Mouse (Mus musculus) forebrain, embryonic 16.5 days (tissue): ENCODE measurements around the gene Stat3. TPM values are rescaled to one million over a fixed set of nuclear protein-coding genes. Genes with fewer than 3 reads are reported as not detected.

Experiments
- ATAC-seq: fragments of 200-750 bp; cut with Nextera tagmentation; 2 replicates; pipeline ENCODE4 v1.8.0; 2017; ENCODE audit warnings: mild to moderate bottlenecking, moderate library complexity
- H3K27ac ChIP-seq: fragments of 300-500 bp; sonication (generic); 2 replicates; pipeline ENCODE4 v1.5.1; 2014; ENCODE audit warnings: low read length, control low read depth
- H3K27me3 ChIP-seq: fragments of 300-500 bp; sonication (generic); replicated peaks from 2 replicates; pipeline ENCODE4 v1.6.1; 2014; ENCODE audit warnings: low read length; ENCODE audit not compliant: control insufficient read depth, insufficient read depth
- H3K36me3 ChIP-seq: fragments of 300-500 bp; sonication (generic); 2 replicates; pipeline ENCODE4 v1.6.1; 2014; ENCODE audit not compliant: control insufficient read depth, insufficient read depth
- H3K4me1 ChIP-seq: fragments of 300-500 bp; sonication (generic); replicated peaks from 2 replicates; pipeline ENCODE4 v1.6.1; 2014; ENCODE audit warnings: low read length; ENCODE audit not compliant: control insufficient read depth, insufficient read depth
- H3K4me2 ChIP-seq: fragments of 300-500 bp; sonication (generic); 2 replicates; pipeline ENCODE4 v1.6.1; 2014; ENCODE audit warnings: mild to moderate bottlenecking, low read length, control low read depth
- H3K4me3 ChIP-seq: fragments of 300-500 bp; sonication (generic); replicated peaks from 2 replicates; pipeline ENCODE4 v1.5.1; 2014; ENCODE audit warnings: mild to moderate bottlenecking, low read length, control low read depth
- H3K9ac ChIP-seq: fragments of 300-500 bp; sonication (generic); replicated peaks from 2 replicates; pipeline ENCODE4 v1.6.1; 2014; ENCODE audit warnings: low read depth, low read length, control low read depth
- H3K9me3 ChIP-seq: fragments of 300-500 bp; sonication (generic); 2 replicates; pipeline ENCODE4 v1.6.1; 2016; ENCODE audit warnings: low read length; ENCODE audit not compliant: control insufficient read depth
- WGBS: fragments of 180-500 bp; shearing (Covaris S2); extraction: QIAGEN DNeasy Blood & Tissue Kit; methylation state at CpG from one replicate; pipeline ENCODE4 v1.1.7; 2014; 5-methylcytosine and 5-hydroxymethylcytosine counted together
- polyA plus RNA-seq: library from polyadenylated mRNA; unstranded; fragments of >200 nt; fragmentation: Nextera tagmentation; extraction: Ambion mirVana; gene quantifications from 2 replicates; pipeline ENCODE4 v1.2.1, GENCODE M21; 2015

The Stat3 gene
- polyA plus RNA-seq, 1 experiment from 2014 or later, result 31.5 TPM

GRCm38 (mm10) chr11:100904580-100905351, 34.6 kb downstream of the Stat3 start:
- no peak overlapping the region for H3K9ac ChIP-seq
- peaks cover 5% of the 10 kb centered on the region for H3K36me3 ChIP-seq
- no peaks in the 10 kb centered on the region for H3K27me3 ChIP-seq
- WGBS, result 77% methylated on average over 18 of the region's 20 CpGs
- no peak overlapping the region for H3K4me2 ChIP-seq
- H3K9me3 ChIP-seq, result no peaks in the 10 kb centered on the region
- no peak overlapping the region for H3K4me3 ChIP-seq
- H3K4me1 ChIP-seq, result no peaks in the 10 kb centered on the region
- H3K27ac ChIP-seq, result no peak overlapping the region
- ATAC-seq, result no peak

DNA sequence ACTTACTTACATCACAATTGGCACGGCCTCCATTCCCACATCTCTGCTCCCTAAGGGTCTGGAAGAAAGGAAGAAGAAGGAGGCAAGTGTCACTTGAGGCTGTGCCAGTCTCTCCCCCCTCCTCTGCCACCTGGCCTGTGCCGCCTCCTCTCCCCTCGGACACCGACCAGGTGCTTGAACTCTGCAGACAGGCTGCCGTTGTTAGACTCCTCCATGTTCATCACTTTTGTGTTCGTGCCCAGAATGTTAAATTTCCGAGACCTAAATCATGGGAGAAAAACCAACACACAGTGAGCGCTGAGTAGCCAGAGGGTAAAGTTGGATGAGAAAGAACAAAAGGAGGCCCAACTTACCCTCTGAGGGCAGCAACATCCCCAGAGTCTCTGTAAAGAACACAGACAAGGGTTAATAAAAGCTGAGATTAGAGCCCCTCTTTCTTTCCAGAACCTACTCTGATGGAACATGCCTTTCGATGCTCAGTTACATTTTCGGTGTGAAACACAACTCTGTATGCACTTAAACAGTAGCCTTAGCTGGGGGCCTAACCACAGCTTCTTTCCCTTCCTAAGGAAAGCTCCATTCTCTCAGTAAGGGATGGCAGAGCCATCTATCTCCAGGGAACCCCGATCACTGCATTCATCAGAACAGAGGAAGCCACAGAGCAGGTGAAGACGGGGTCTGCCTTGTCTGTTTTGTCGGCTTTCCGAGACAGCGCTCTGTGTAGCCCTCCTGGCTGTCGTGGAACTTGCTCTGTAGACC, 40.7 kb downstream of the Stat3 start:
- H3K4me2 ChIP-seq, result no peak overlapping the region
- H3K4me3 ChIP-seq, result no peak overlapping the region
- no peaks in the 10 kb centered on the region for H3K9me3 ChIP-seq
- no peak for ATAC-seq
- peak overlapping the region; percentile 8; the same call in 1 of the 2 replicates for H3K27ac ChIP-seq
- H3K4me1 ChIP-seq, result peaks cover 12% of the 10 kb centered on the region
- H3K9ac ChIP-seq, result no peak overlapping the region
- no peaks in the 10 kb centered on the region for H3K27me3 ChIP-seq
- H3K36me3 ChIP-seq, result peaks cover 5% of the 10 kb centered on the region
- 40% methylated on average over 16 of the region's 16 CpGs for WGBS

DNA sequence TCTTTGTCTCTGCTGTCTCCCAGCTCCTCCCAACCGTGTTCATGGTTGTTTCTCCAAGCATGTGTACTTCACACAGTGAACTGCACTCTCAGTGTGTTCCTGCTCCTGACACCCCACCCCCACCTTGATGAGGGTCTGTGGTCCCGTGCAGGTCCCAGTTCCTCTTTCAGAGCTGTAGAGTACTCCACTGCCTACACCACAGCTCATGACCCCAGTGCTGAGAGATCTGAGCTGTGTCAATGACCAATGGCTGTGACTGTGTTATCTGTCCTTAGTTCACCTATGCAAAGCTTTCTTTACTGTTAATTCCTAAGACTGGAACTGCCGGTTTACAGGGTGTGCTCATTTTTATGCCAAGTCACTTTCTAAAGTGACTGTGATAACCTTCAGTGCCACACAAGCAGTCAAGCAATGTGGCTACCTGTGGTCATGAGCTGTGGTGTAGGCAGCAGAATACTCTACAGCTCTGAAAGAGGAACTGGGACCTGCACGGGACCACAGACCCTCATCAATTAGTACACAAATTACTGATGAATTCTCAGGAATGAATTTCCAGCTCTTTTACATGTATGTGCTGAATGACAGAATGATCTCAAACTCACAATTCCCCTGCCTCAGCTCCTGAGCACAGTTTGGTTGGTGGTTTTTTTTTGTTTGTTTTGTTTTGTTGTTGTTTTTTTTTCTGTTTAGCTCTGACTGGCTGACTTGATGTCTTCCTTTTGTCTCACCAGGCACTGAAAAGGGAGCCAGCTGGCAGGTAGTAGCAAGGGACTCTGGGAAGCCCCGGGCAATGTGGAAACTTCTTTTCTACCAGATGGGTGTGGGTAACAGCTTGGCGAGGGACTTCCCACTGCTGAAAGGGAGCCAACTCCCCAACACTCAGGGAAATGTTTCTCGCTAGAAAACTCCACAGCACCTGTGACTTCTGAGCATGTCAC, 41.8 kb downstream of the Stat3 start:
- Histone ChIP-seq H3K36me3 (peaks cover 5% of the 10 kb centered on the region), H3K27me3 (no peaks in the 10 kb centered on the region), H3K9me3 (no peaks in the 10 kb centered on the region), H3K4me1 (peaks cover 12% of the 10 kb centered on the region), H3K27ac (no peak overlapping the region; the same call in 1 of the 2 replicates), H3K4me2 (no peak overlapping the region), H3K9ac (no peak overlapping the region), H3K4me3 (no peak overlapping the region)
- ATAC-seq, result peak; percentile 55; the same call in 1 of the 2 replicates
- WGBS, result 53% methylated on average over 7 of the region's 7 CpGs

GRCm38 (mm10) chr11:100896078-100896477, 43.3 kb downstream of the Stat3 start:
- Histone ChIP-seq H3K27me3 (no peaks in the 10 kb centered on the region), H3K27ac (no peak overlapping the region), H3K4me1 (peaks cover 12% of the 10 kb centered on the region), H3K9me3 (no peaks in the 10 kb centered on the region), H3K4me2 (no peak overlapping the region), H3K36me3 (no peaks in the 10 kb centered on the region), H3K4me3 (no peak overlapping the region), H3K9ac (no peak overlapping the region)
- 59% methylated on average over 10 of the region's 10 CpGs for WGBS
- no peak for ATAC-seq

DNA sequence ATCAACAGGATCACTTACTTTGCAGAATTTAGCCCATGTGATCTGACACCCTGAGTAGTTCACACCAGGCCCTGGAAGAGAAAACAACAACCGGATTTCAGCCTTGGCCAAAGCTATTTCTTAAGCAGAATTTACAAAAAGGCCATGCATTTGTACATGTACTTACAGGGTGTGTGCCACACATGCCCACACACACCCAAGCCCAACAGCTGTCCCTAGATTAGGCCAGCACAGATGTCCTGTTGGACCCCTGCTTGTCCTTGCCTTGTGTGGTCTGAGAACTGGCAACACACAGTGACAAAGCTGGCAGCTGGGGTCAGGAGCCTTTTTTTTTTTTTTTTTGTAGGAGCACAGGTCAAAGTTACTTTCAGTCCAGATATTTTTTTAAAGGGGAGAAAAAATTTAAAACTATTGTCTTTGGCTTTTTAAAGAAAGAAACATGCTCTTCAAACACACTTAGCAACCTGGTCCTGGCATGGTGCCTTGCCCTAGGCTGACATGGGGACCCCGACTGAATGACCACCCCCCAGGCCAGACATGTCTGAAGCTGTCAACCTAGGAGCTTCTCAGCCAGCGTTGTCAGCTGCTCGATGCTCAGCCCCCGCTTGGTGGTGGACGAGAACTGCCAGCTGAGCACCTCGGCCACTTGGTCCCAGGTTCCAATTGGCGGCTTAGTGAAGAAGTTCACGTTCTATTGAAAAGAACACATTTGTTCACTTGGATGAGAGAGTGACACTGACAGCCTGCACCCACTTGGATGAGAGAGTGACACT, 45.0 kb downstream of the Stat3 start:
- ATAC-seq, result no peak
- Histone ChIP-seq H3K4me1 (peaks cover 16% of the 10 kb centered on the region), H3K27me3 (no peaks in the 10 kb centered on the region), H3K27ac (no peak overlapping the region), H3K4me2 (no peak overlapping the region), H3K9ac (no peak overlapping the region), H3K9me3 (no peaks in the 10 kb centered on the region), H3K4me3 (no peak overlapping the region), H3K36me3 (no peaks in the 10 kb centered on the region)
- WGBS, result 60% methylated on average over 9 of the region's 9 CpGs

- H3K27ac ChIP-seq, result no peak overlapping the region
- WGBS, result 9% methylated on average over 9 of the region's 9 CpGs
- H3K4me3 ChIP-seq, result no peak overlapping the region
- H3K4me2 ChIP-seq, result no peak overlapping the region
- H3K36me3 ChIP-seq, result no peaks in the 10 kb centered on the region
- peaks cover 11% of the 10 kb centered on the region for H3K4me1 ChIP-seq
- no peaks in the 10 kb centered on the region for H3K27me3 ChIP-seq
- no peak overlapping the region for H3K9ac ChIP-seq
- no peaks in the 10 kb centered on the region for H3K9me3 ChIP-seq
- ATAC-seq, result peak; percentile 52; the same call in 1 of the 2 replicates
Measured at GRCm38 (mm10) chr11:100893482-100893881, 45.9 kb downstream of the Stat3 start.

GRCm38 (mm10) chr11:100892435-100892834, 46.9 kb downstream of the Stat3 start:
- Histone ChIP-seq H3K36me3 (no peaks in the 10 kb centered on the region), H3K4me3 (no peak overlapping the region), H3K4me2 (no peak overlapping the region), H3K9me3 (no peaks in the 10 kb centered on the region), H3K27ac (no peak overlapping the region), H3K9ac (no peak overlapping the region), H3K27me3 (no peaks in the 10 kb centered on the region), H3K4me1 (peaks cover 9% of the 10 kb centered on the region; the same call in 1 of the 2 replicates)
- ATAC-seq, result no peak
- 87% methylated on average over 5 of the region's 5 CpGs for WGBS

DNA sequence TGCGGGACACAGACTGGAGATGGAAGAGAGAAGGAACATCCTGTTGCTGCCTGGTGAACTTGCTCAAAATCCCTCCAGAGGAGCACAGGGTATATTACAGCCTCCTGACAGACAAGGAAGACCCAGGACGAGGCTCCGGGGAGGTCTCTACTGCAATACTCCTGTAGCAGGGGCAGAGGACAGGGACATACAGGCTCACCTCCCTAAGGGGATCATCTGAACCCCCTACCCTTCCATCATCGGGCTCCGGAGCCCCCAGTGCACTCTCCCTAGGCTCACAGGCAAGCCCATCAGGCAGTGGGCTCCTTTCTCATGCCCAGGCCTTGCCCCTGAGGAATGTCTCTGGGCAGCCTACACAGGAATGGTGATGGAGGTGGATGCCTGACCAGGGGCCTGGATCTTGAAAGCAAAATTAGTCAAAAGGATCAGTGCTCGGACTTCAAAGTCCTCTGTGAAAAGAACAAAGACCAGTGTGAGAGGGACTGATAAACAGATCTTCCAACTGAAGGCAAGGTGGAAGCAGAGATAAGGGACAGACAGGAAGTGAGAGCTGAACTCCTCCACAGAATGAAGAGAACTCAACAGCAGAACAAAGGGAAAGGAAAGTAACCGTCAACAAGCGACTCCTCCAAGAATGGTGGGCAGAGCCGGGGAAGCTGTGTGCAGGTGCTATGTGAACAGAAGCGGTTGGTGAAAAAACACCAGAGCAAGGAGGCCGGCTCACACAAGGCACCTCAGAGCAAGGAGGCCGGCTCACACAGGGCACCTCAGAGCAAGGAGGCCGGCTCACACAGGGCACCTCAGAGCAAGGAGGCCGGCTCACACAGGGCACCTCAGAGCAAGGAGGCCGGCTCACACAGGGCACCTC, 47.9 kb downstream of the Stat3 start:
- H3K9ac ChIP-seq, result no peak overlapping the region
- no peak overlapping the region for H3K27ac ChIP-seq
- no peak for ATAC-seq
- peaks cover 9% of the 10 kb centered on the region; the same call in 1 of the 2 replicates for H3K4me1 ChIP-seq
- 75% methylated on average over 15 of the region's 15 CpGs for WGBS
- no peaks in the 10 kb centered on the region for H3K9me3 ChIP-seq
- H3K4me3 ChIP-seq, result no peak overlapping the region
- no peaks in the 10 kb centered on the region for H3K36me3 ChIP-seq
- H3K4me2 ChIP-seq, result no peak overlapping the region
- H3K27me3 ChIP-seq, result no peaks in the 10 kb centered on the region; the same call in 1 of the 2 replicates
